Mouse (Mus musculus): ENCODE measurements around the gene March7.

The March7 gene

DNA sequence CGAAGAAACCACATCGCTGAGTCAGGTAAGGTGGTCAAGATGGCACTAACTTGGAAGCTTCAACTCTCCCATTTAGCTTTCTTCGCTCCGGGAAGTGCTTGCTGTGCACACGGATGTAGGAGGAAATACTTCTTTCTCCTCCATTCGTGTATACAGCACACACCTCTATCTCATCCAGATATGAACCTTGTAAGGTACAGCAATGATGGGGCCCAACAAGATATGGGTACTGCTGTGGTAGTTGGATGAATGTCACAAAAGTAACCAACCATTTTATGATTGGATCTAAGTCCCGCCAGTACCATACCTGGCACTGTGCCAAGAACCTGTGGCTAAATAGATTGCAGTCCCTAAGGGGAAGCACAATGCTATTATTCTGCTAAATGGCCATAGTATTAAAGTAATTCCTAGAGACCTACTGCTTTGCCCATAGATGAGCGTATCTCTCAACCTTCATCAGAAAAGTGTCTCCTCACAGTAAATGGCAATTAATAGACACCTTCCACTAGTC, 75.5 kb downstream of the March7 start:
- DNase-seq (ENCODE audit: low spot score), result no peak

- DNase-seq (ENCODE audit: low spot score), result no peak
Observed at GRCm38 (mm10) chr2:60288606-60289005, 78.9 kb downstream of the March7 start.

- DNase-seq (ENCODE audit: low spot score), result no peak
Observed at GRCm38 (mm10) chr2:60289451-60289850, 79.8 kb downstream of the March7 start.

DNA sequence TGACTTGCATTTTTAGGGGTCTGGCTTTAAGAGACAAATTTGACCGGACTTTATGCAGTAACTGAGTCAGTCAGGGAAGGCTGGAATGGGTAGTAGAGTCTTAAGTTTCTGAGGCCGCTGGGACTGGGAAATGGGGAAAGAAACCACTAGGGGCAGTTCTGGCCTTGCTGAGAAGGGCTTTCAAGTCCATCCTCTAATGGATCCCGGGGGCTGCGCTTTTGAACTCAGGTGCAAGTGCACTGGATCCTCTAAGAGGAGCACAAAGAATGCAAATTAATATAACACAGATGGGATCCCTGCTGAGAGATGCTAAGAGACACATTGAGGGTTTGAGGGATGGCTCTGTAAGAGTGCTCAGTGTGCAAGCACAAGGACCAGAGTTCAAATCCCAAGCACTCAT, 81.7 kb downstream of the March7 start:
- DNase-seq (ENCODE audit: low spot score), result no peak

DNA sequence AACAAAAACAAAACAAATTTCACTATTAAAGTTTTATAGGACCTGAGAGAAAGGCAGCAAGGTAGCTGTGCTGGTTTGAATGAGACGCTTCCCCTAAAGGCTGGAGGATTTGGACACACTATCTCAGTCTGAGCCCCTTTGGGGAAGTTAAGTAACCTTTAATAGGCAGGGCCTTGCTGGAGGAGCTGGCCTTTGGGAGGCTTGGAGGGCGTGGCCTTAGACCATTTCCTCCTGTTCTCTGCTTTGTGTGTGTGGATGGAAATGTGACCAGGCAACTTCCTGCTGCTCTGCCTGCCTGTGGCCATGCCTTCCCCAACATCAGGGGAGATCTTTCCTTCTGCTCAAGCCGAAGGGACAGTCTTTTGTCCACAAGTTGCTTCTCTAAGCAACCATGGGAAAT, 88.6 kb downstream of the March7 start:
- no peak for DNase-seq (ENCODE audit: low spot score)

DNA sequence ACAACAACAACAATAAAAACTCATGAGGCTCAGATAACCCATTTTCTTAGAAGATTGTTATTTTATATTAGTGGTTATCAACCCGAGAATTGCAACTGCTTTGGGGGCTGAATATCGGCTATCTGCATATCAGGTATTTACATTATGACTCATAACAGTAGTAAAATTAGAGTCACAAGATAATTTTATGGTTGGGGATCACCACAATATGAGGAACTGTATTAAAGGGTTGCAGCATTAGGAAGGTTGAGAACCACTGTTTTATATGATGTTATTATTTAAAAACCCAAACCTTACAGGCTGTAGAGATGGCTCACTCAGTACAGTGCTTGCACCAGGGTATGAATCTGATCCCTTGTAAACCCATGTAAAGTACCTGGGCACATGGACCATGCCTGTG, 89.6 kb downstream of the March7 start:
- DNase-seq (ENCODE audit: low spot score), result no peak

Data from T-cell, adult 2 months (primary cell).